Mouse (Mus musculus): ENCODE measurements around the gene Shisa5.

GRCm38 (mm10) chr9:108990462-108990820 is 47.9 kb upstream of the Shisa5 start:
- no peak for TF ChIP-seq CTCF (IDR thresholded peaks at IDR 0.05; ENCODE audit: borderline replicate concordance, extremely low read depth, insufficient read depth, insufficient read length)
- no peak for TF ChIP-seq POLR2A (IDR thresholded peaks at IDR 0.05; ENCODE audit: borderline replicate concordance, extremely low read depth, insufficient read depth, insufficient read length, poor library complexity, severe bottlenecking)

Data from brain, embryonic 14.5 days (tissue).